Mouse (Mus musculus): ENCODE results near the gene Fam76a.

DNA sequence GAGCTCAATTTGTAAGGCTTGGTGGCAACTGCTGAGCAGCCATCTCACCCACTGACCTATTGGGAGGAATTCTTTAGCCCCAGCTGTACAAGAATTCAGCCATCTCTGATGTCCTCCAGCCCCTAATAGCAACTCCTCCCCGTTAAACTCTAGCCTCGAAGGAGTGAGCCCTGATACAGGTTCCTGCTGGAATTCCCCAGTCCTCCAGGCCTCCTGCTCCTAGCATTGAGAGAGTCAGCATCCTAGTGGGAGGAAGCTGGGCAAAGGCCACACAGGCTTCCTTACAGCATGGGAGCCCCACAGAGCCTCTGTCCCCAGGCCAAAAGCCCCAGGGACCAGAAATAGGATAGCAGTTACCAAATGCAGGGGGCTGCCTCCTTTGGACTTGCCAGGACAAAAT is 41.1 kb upstream of the Fam76a start:
- TF ChIP-seq HCFC1 (IDR thresholded peaks at IDR 0.05; ENCODE audit: borderline replicate concordance, insufficient read depth, low read length) (no peak), MAFK (IDR thresholded peaks at IDR 0.05; ENCODE audit: insufficient read depth, low read depth, low read length) (no peak), ZNF384 (IDR thresholded peaks at IDR 0.05; ENCODE audit: low read depth, low read length) (no peak), ZC3H11A (IDR thresholded peaks at IDR 0.05; ENCODE audit: borderline replicate concordance, low read depth, low read length) (no peak)
